Mouse (Mus musculus) thymus, adult 2 months (tissue): Measurements from ENCODE around the gene 1810009A15Rik.

Experiments used
- CTCF ChIP-seq: fragments of 200-500 bp; IDR thresholded peaks from 2 replicates; pipeline ENCODE4 v1.5.1; 2012; ENCODE audit warnings: mild to moderate bottlenecking, control low read depth, low read length, moderate library complexity, borderline replicate concordance; ENCODE audit not compliant: control insufficient read depth, poor library complexity, insufficient read depth; ENCODE audit errors: extremely low read depth
- POLR2A ChIP-seq: fragments of 200-500 bp; IDR thresholded peaks from 2 replicates; pipeline ENCODE4 v1.6.1; 2012; ENCODE audit warnings: mild to moderate bottlenecking, low read length, control low read depth, moderate library complexity; ENCODE audit not compliant: control insufficient read depth, poor library complexity, insufficient read depth; ENCODE audit errors: extremely low read depth

DNA sequence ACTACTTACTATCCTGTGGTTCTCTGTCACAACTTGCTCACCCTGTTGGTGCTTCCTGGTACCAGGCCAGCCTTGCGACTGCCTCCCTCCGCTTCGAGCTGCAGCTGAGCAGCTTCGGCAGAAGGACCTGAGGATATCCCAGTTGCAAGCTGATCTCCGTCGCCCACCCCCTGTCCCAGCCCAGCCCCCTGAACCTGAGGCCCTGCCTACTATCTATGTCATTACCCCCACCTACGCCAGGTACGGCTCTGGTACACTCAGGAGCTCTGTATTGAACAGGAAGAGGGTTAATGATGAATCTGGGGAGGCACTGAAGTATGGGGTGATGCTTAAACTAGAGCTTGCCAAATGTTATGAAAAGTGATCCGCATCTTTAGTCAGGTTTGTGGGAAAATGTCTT, 33.1 kb downstream of the 1810009A15Rik start:
- TF ChIP-seq POLR2A = no peak
- TF ChIP-seq CTCF = no peak
